Mouse (Mus musculus): ENCODE measurements around the gene Cck. TPM values are rescaled to one million over a fixed set of nuclear protein-coding genes. Genes with fewer than 3 reads are reported as not detected.

The Cck gene
- polyA plus RNA-seq, 1 experiment = 168 TPM

- Histone ChIP-seq H3K4me3 (ENCODE audit: low read depth, low read length) (no peak overlapping the region), H3K4me1 (ENCODE audit: control insufficient read depth, insufficient read depth, insufficient read length, low read length) (peaks cover 11% of the 10 kb centered on the region; the same call in 1 of the 2 replicates), H3K36me3 (ENCODE audit: control insufficient read depth, insufficient read depth, low read length) (no peaks in the 10 kb centered on the region), H3K27ac (ENCODE audit: insufficient read depth, low read depth, low read length) (no peak overlapping the region), H3K27me3 (ENCODE audit: control insufficient read depth, insufficient read depth, low read length) (peaks cover 7% of the 10 kb centered on the region; the same call in 1 of the 2 replicates)
- no peak for TF ChIP-seq CTCF (IDR thresholded peaks at IDR 0.05; ENCODE audit: extremely low read depth, insufficient read length, insufficient replicate concordance, low read depth, low read length)
- no peak for TF ChIP-seq POLR2A (IDR thresholded peaks at IDR 0.05; ENCODE audit: low read depth, low read length)
- 72% methylated on average over 4 of the region's 4 CpGs for WGBS
These were observed 16.4 kb upstream of the Cck start for GRCm38 (mm10) chr9:121511911-121512310.

- H3K36me3 ChIP-seq (ENCODE audit: control insufficient read depth, insufficient read depth, low read length) = no peaks in the 10 kb centered on the region
- H3K4me1 ChIP-seq (ENCODE audit: control insufficient read depth, insufficient read depth, insufficient read length, low read length) = peaks cover 7% of the 10 kb centered on the region; the same call in 1 of the 2 replicates
- TF ChIP-seq POLR2A (IDR thresholded peaks at IDR 0.05; ENCODE audit: low read depth, low read length) (no peak), CTCF (IDR thresholded peaks at IDR 0.05; ENCODE audit: extremely low read depth, insufficient read length, insufficient replicate concordance, low read depth, low read length) (no peak)
- H3K4me3 ChIP-seq (ENCODE audit: low read depth, low read length) = no peak overlapping the region
- no peak overlapping the region for H3K27ac ChIP-seq (ENCODE audit: insufficient read depth, low read depth, low read length)
- H3K27me3 ChIP-seq (ENCODE audit: control insufficient read depth, insufficient read depth, low read length) = no peaks in the 10 kb centered on the region
- 77% methylated on average over 8 of the region's 8 CpGs for WGBS
These were observed 11.1 kb upstream of the Cck start for GRCm38 (mm10) chr9:121506478-121507180.

GRCm38 (mm10) chr9:121505346-121505745, 9.9 kb upstream of the Cck start:
- Histone ChIP-seq H3K36me3 (ENCODE audit: control insufficient read depth, insufficient read depth, low read length) (no peaks in the 10 kb centered on the region), H3K27ac (ENCODE audit: insufficient read depth, low read depth, low read length) (no peak overlapping the region), H3K4me3 (ENCODE audit: low read depth, low read length) (no peak overlapping the region), H3K4me1 (ENCODE audit: control insufficient read depth, insufficient read depth, insufficient read length, low read length) (peaks cover 10% of the 10 kb centered on the region), H3K27me3 (ENCODE audit: control insufficient read depth, insufficient read depth, low read length) (no peaks in the 10 kb centered on the region)
- TF ChIP-seq CTCF (IDR thresholded peaks at IDR 0.05; ENCODE audit: extremely low read depth, insufficient read length, insufficient replicate concordance, low read depth, low read length) = no peak
- no peak for TF ChIP-seq POLR2A (IDR thresholded peaks at IDR 0.05; ENCODE audit: low read depth, low read length)
- 92% methylated on average over 8 of the region's 8 CpGs for WGBS

GRCm38 (mm10) chr9:121496102-121496501, 608 bp upstream of the Cck start:
- Histone ChIP-seq H3K4me3 (ENCODE audit: low read depth, low read length) (no peak overlapping the region), H3K36me3 (ENCODE audit: control insufficient read depth, insufficient read depth, low read length) (no peaks in the 10 kb centered on the region), H3K4me1 (ENCODE audit: control insufficient read depth, insufficient read depth, insufficient read length, low read length) (peaks cover under 1% of the 10 kb centered on the region), H3K27ac (ENCODE audit: insufficient read depth, low read depth, low read length) (no peak overlapping the region), H3K27me3 (ENCODE audit: control insufficient read depth, insufficient read depth, low read length) (peaks cover 37% of the 10 kb centered on the region)
- no peak for TF ChIP-seq POLR2A (IDR thresholded peaks at IDR 0.05; ENCODE audit: low read depth, low read length)
- no peak for TF ChIP-seq CTCF (IDR thresholded peaks at IDR 0.05; ENCODE audit: extremely low read depth, insufficient read length, insufficient replicate concordance, low read depth, low read length)
- 33% methylated on average over 10 of the region's 10 CpGs for WGBS

GRCm38 (mm10) chr9:121494006-121494767, 1.3 kb downstream of the Cck start:
- TF ChIP-seq CTCF (IDR thresholded peaks at IDR 0.05; ENCODE audit: extremely low read depth, insufficient read length, insufficient replicate concordance, low read depth, low read length) (no peak), POLR2A (IDR thresholded peaks at IDR 0.05; ENCODE audit: low read depth, low read length) (no peak)
- Histone ChIP-seq H3K27me3 (ENCODE audit: control insufficient read depth, insufficient read depth, low read length) (peaks cover 37% of the 10 kb centered on the region), H3K4me3 (ENCODE audit: low read depth, low read length) (no peak overlapping the region)

GRCm38 (mm10) chr9:121491592-121492240, 3.8 kb downstream of the Cck start:
- Histone ChIP-seq H3K36me3 (ENCODE audit: control insufficient read depth, insufficient read depth, low read length) (no peaks in the 10 kb centered on the region), H3K4me1 (ENCODE audit: control insufficient read depth, insufficient read depth, insufficient read length, low read length) (no peaks in the 10 kb centered on the region; the same call in 1 of the 2 replicates), H3K27me3 (ENCODE audit: control insufficient read depth, insufficient read depth, low read length) (peaks cover 32% of the 10 kb centered on the region), H3K4me3 (ENCODE audit: low read depth, low read length) (no peak overlapping the region), H3K27ac (ENCODE audit: insufficient read depth, low read depth, low read length) (no peak overlapping the region)
- WGBS = 63% methylated on average over 11 of the region's 11 CpGs
- no peak for TF ChIP-seq POLR2A (IDR thresholded peaks at IDR 0.05; ENCODE audit: low read depth, low read length)
- TF ChIP-seq CTCF (IDR thresholded peaks at IDR 0.05; ENCODE audit: extremely low read depth, insufficient read length, insufficient replicate concordance, low read depth, low read length) = no peak

More at GRCm38 (mm10) chr9:121494006-121494767, 1.3 kb downstream of the Cck start:
- Histone ChIP-seq H3K4me1 (ENCODE audit: control insufficient read depth, insufficient read depth, insufficient read length, low read length) (no peaks in the 10 kb centered on the region; the same call in 1 of the 2 replicates), H3K36me3 (ENCODE audit: control insufficient read depth, insufficient read depth, low read length) (no peaks in the 10 kb centered on the region), H3K27ac (ENCODE audit: insufficient read depth, low read depth, low read length) (no peak overlapping the region)
- 5% methylated on average over 48 of the region's 48 CpGs for WGBS

Measured in small intestine, adult 2 months (tissue).